Mouse (Mus musculus) heart, postnatal 14 days (tissue): ENCODE data around the gene Il1f5. TPM values are rescaled to one million over a fixed set of nuclear protein-coding genes. Genes with fewer than 3 reads are reported as not detected.

Source experiments
- DNase-seq, 2 experiments: peaks; one replicate each; pipeline ENCODE4 v3.0.0; 2021 to 2022
- intact Hi-C: fragments of 180-260 bp; cut with DNase I; formaldehyde crosslinking; loops from one replicate; pipeline ENCODE4 v1.15.1; 2025
- long read RNA-seq, 2 experiments: library from polyadenylated mRNA; stranded (forward); transcript quantifications; one replicate each; pipeline ENCODE4 v2.0.0; 2021
- total RNA-seq, 2 experiments: library from RNA; stranded (reverse); gene quantifications; 2 replicates each; pipeline ENCODE4 v1.2.3; 2021

The Il1f5 gene
- total RNA-seq = not detected
- long read RNA-seq, experiment 1 = 0 reads
- long read RNA-seq, experiment 2 = 0 reads

DNA sequence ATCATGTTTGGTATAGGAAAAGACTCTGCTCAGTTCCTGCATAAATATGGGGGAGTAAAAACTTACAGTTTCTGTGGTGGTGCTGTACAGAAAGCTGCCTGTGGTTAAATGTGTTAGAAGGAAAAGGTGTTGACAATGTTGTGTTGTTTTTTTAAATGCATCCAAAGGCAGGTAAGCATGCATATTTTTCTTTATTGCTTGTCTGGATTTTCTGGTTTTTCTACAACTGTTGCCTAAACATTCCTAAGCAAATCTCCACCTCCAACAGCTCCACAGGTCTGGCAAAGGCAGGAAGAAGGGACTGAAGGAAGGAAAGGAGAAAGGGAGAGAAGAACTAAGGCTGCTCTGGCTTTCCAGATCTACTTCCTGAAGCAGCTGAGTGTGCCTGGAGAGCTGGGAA, at the start of gene Il1f5:
Gene Il1f5 (plus strand): TSS at position 301 of the 400 bp plus-strand sequence.
- intact Hi-C loops = no loop called here
- DNase-seq = no peak

DNA sequence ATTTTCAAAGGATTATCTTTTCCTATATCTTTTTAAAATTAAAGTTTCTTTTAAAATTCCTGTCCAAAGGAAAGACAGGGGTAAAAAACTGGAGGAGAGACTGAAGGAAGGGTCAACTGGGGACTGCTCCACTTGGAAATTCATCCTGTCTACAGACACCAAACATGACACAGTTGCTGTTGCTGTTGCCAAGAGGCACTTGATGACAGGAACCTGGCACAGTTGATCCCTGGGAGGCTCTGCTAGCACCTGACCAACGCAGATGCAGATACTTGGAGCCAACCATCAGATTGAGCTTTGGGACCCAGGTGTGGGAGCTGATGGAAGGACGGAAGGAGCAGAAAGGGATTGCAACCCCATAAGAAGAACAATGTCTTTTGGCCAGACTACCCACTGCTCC, 49.6 kb upstream of the Il1f5 start:
- DNase-seq = peak in 1 of 2 experiments; percentile 14
- intact Hi-C loops = no loop called here

DNA sequence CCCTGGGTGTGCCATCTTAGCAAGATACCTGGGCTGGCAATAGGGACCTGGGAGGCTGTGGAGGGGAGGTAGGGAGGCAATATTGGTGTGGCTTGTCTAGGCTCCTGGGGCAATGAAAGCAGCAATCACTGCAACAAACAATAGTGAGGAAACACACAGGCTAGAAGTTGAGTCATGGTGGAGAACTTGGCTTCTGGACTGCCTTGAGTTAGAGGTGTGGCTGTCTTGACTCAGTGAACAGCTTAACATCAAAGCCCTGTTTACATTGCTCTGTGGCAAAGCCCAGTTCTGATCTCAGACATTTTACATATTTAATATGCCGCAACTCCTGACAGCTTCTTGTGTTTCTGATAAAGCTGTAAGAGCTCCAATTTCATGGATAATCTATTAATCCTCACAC, 9.3 kb upstream of the Il1f5 start:
- intact Hi-C loops = no loop called here
- no peak for DNase-seq

DNA sequence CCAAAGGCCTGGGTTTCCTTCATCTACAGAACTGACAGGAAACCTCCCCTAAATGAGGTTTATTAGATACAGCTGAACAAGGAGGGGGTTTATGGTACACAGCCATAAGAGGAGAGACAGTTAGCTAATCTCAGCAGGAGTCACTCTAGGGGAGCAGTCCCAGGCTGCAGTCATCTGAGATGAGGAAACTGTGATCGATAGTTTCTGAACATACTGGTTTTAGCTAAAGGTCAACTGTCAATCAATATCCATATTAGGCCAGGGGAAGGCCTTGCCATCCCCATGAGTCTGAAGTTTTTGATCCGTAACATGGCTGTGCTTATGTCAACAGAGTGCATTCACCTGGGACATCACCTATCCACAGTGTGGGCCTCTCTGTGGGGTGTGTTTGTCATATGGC, 3.1 kb upstream of the Il1f5 start:
- intact Hi-C loops = no loop called here
- no peak for DNase-seq

DNA sequence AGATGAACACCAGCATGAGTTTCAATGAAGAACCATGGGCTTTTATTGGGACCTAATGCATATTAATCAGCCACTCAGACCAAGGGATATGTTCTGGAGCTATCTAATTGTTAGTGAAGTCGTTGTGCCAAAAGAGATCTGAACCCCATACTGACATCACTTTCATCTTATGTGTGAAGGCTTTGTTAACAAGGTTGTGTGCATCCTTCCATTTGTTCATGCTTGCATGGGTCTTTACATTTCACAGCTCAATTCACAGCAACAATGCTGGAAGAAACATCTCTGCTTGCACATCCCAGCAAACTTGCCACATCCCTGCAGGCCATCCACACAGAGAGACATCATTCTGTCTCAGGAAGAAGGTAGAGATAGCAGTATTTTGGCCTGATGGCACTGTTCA, 1.6 kb upstream of the Il1f5 start:
- no peak for DNase-seq
- intact Hi-C loops = no loop called here

DNA sequence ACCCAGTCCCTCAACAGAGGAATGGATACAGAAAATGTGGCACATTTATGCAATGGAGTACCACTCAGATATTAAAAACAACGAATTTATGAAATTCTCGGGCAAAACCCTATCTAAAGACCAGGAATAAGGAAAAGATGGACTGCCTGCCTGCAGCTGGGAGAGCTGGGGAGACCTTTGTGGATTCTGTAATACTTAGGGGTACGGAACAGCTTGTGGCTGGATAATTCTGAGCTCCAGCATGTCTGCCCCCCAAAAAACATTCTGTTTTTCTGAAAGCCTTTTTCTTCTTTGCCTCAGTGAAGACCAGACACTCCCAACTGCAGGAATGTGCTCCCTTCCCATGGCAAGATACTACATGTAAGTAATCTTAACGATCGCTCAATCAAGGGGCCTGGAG, 14.1 kb downstream of the Il1f5 start, which contains the start of gene Il1f10:
Gene Il1f10 (plus strand): TSS at position 301 of the 400 bp plus-strand sequence.
- intact Hi-C loops = loop anchor here (10.0 kb wide), 1 partner anchor 464 kb away; no protein-coding TSS in a partner anchor
- DNase-seq = no peak

DNA sequence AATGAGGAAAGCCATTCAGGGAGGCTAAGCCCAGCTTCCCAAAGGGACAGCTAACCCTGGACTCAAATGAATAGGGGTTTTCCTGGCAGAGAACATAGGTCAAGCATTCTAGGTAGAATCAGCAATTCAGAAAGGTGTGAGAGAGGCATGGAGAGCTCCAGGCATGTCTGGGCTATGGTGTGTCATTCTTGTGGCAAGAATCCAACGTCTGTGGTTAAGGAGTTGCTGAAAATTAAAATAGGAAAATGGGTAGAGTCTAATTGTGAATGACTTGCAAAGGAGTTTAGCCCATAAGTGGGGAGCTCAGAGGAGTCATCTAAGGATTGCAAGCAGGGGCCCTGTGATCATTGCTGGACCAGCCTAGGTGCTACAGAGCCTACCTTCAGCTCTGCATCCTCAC, 17.9 kb downstream of the Il1f5 start:
- no peak for DNase-seq
- intact Hi-C loops = loop anchor here (5.0 to 10.0 kb wide), 2 partner anchors 273 to 460 kb away; no protein-coding TSS in a partner anchor

DNA sequence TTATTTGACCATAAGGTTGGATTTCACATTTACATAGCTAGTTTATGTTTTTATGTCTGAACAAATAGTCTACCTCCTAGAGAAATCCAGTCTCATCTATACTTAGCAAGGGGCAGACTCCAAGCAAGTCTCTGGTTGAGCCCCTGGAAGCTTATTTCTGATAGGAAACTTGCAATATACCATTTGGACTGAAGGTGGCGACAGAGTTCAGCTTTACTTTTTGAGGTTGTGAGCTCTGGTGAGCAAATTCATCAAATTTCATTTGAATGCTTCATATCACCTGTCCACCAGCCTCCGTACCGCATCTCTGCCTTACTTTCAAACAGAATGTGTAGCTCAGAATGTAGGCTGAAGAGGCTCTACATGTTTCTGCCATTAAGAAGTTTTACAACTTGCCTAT, 20.1 kb downstream of the Il1f5 start:
- DNase-seq = peak; percentile 25 to 64
- intact Hi-C loops = loop anchor here (1.0 to 10.0 kb wide), 3 partner anchors 108 to 458 kb away; no protein-coding TSS in a partner anchor

DNA sequence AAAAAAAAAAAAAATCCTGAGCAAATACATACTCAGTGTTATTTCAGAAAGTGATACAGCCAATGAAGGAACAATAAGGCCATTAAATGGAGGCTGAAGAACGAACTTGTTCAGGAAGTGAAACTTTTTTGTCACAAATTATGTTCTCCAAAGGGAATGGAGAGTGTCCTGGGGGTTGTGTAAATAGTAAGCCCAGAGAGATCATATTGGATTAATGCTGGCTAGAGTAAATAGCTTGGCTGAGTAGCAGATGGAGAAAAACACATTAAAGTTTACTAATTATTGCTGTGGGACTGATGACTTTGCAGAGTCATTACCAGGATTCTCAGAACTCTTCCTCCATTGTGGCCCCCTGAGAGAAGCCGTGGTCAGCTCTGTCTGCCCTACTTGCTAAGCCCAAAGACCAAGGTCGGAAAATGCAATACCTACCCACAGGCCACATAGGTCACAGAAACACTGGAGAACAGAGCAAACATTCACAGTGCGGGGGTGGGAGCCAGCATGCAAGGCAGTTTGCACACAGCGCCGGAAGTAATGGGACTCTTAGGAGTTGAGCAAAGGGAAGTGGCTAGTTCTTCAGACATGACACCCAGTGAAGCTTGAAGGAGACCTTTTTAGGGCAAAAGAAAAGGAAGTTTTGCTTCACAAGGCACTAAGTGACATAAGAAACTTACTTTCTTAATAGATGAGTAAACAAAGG, 34.7 kb downstream of the Il1f5 start:
- intact Hi-C loops = no loop called here
- no peak for DNase-seq

DNA sequence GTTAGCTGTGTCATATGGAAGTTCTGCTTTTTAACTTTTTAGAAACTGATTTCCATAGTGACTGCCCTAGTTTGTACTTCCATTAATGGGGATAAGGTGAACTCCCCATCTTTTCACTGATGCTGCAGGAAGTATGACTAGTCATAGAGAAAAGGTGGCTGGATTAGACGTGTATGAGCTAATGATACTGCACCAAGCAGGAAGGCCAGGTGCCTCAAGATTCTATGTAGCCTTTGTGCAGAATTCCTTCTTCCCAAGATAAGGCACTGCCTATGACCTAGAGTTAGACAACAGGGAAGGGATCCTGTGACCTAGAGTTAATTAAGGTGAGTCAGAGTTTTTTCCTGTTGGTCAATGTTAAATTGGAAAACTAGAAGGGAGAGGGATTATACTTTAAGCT, 40.2 kb downstream of the Il1f5 start:
- no peak for DNase-seq
- intact Hi-C loops = no loop called here

DNA sequence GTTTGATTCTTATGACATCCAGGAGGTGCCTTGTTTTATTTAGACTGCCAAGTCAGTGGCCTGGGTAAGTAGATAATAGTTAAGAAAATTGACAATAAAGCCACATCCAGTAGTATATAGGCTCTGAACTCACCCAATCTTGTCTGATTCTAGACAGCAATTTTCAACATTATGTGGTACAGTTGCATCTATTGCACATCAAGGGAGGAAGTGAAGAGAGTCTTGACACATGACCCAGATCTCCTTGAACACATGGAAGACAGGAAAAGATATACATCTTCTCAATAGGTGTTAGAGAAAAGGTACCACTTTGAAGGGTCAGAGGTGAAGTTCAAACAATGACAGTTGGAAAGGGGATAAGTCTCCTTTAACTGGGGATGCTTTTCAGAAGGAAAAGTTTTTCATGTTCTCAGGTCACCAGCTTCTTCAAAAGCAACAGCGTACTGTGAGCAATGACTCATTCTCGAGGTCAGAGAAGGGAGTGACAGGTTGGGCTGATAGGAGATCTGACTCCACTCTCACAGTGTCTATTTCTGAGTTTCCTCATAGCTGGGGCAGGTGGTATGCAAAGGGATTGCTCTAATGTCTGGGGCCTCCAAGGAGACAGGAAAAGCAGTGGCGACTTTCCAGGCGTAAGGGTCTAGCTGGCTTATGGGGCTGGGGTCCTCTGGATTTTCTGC, 41.3 kb downstream of the Il1f5 start:
- intact Hi-C loops = no loop called here
- no peak for DNase-seq

Other genes with a start within 250 kb of the Il1f5 start
- gene Hnmt, start 227.6 kb upstream of the Il1f5 start, total RNA-seq = 10 to 100 TPM; 12.0 to 14.0 TPM
- not detected for gene Tbpl2, start 180.4 kb upstream of the Il1f5 start, total RNA-seq
- gene Il1f8, start 123.8 kb upstream of the Il1f5 start, total RNA-seq = not detected
- not detected for gene Il1f9, start 90.5 kb upstream of the Il1f5 start, total RNA-seq
- gene Il1f6, start 61.5 kb upstream of the Il1f5 start, total RNA-seq = not detected
- gene Il1f10, start 14.2 kb downstream of the Il1f5 start, total RNA-seq = not detected
- gene Il1rn, start 59.9 kb downstream of the Il1f5 start, total RNA-seq = under 1 TPM in 1 of 2 experiments, not detected in 1; 0.22 TPM
- 1 to 10 TPM in 1 of 2 experiments, under 1 TPM in 1; 0.65 to 2.7 TPM for gene Psd4, start 90.6 kb downstream of the Il1f5 start, total RNA-seq
- gene Pax8, start 198.6 kb downstream of the Il1f5 start, total RNA-seq = not detected